Mouse (Mus musculus) monocyte, adult 59 days (primary cell): ENCODE data around the gene Tgfb2. TPM values are rescaled to one million over a fixed set of nuclear protein-coding genes. Genes with fewer than 3 reads are reported as not detected.

Experiments
- total RNA-seq, 2 experiments: library from RNA; stranded (reverse); gene quantifications; one replicate each; pipeline ENCODE4 v1.2.4; 2023

Gene Tgfb2
- 1 to 10 TPM; 3.3 to 3.4 TPM for total RNA-seq

GRCm38 (mm10) chr1:186705915-186706248, at the start of gene Tgfb2:
TSS of gene Tgfb2 (minus strand) at chr1:186705989.

GRCm38 (mm10) chr1:186748724-186749653, 43.2 kb upstream of the Tgfb2 start, which contains the start of gene Rrp15:
TSS of gene Rrp15 (minus strand) at chr1:186749358.

Other genes starting within 250 kb of the Tgfb2 start
- 10 to 100 TPM; 12.1 to 12.3 TPM for gene Rrp15, start 43.4 kb upstream of the Tgfb2 start, total RNA-seq